Mouse (Mus musculus) liver, adult 2 months (tissue): Measurements from ENCODE around the gene Kcnt1.

Experiments used
- CTCF ChIP-seq: fragments of 200-500 bp; IDR thresholded peaks from 2 replicates; pipeline ENCODE4 v1.5.1; 2011; ENCODE audit warnings: low read depth, low read length, control low read depth
- POLR2A ChIP-seq: fragments of 200-500 bp; IDR thresholded peaks from 2 replicates; pipeline ENCODE4 v1.6.1; 2011; ENCODE audit warnings: low read length, control low read depth; ENCODE audit not compliant: insufficient read depth; ENCODE audit errors: extremely low read depth

DNA sequence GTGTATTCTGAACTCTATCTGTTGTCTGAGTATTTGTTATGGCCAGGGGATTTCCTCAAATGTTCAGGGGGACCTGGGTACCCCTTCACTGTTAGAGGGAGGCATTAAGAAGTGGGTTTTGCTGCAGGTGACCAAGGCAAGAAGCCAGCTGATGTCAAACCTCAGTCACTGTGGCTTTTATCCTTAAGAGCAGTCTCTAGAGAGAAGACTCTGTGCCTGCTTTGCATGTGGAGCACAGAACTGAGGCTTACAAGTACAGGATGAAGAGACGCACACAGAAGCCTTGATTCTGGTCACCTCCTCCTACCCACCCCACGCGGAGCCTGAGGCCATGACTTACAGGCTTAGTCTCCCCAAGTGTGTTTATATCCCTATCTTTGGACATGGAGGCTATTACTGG lies 85.8 kb downstream of the Kcnt1 start:
- TF ChIP-seq CTCF, result no peak
- TF ChIP-seq POLR2A, result no peak
